Mouse (Mus musculus) central nervous system, embryonic 18 days (tissue): ENCODE results near the gene Spint2. TPM values are rescaled to one million over a fixed set of nuclear protein-coding genes. Genes with fewer than 3 reads are reported as not detected.

Experiments
- polyA plus RNA-seq: library from polyadenylated mRNA; depleted of rRNA; stranded (reverse); fragments of >200 nt; gene quantifications from 2 replicates; pipeline ENCODE4 v1.2.3, GENCODE M21; 2012; rRNA removed

Gene Spint2
- 57.9 and 58.2 TPM in 2 replicates for polyA plus RNA-seq

GRCm38 (mm10) chr7:29281201-29282073, at the start of gene Spint2:
Spint2 (minus strand) TSS chr7:29281912.

GRCm38 (mm10) chr7:29303738-29304462, 22.2 kb upstream of the Spint2 start, which contains the start of gene Dpf1:
Dpf1 (plus strand) TSS chr7:29303951.

GRCm38 (mm10) chr7:29288942-29289638, 7.4 kb upstream of the Spint2 start, which contains the start of gene Ppp1r14a:
Ppp1r14a (plus strand) TSS chr7:29289308.

GRCm38 (mm10) chr7:29248261-29248841, 33.4 kb downstream of the Spint2 start, which contains the start of gene 2200002D01Rik:
2200002D01Rik (minus strand) TSS chr7:29248466.

GRCm38 (mm10) chr7:29238019-29238967, 43.4 kb downstream of the Spint2 start, which contains the start of gene Yif1b:
Yif1b (plus strand) TSS chr7:29238329.

GRCm38 (mm10) chr7:29232247-29233013, 49.3 kb downstream of the Spint2 start, which contains the start of gene Kcnk6:
Kcnk6 (minus strand) TSS chr7:29232515.

GRCm38 (mm10) chr7:29213675-29214082, 68.0 kb downstream of the Spint2 start, which contains the start of gene Catsperg1:
Catsperg1 (minus strand) TSS chr7:29214035.

Other genes starting within 250 kb of the Spint2 start
- gene Ryr1, start 156.7 kb downstream of the Spint2 start, polyA plus RNA-seq: 12.3 and 12.4 TPM in 2 replicates
- 3.1 and 4.0 TPM in 2 replicates for gene Rasgrp4, start 147.1 kb downstream of the Spint2 start, polyA plus RNA-seq
- 27.0 and 27.4 TPM in 2 replicates for gene Fam98c, start 125.7 kb downstream of the Spint2 start, polyA plus RNA-seq
- gene Ggn, start 111.7 kb downstream of the Spint2 start, polyA plus RNA-seq: 0.41 and 0.43 TPM in 2 replicates
- gene Spred3, start 111.5 kb downstream of the Spint2 start, polyA plus RNA-seq: 26.7 and 27.6 TPM in 2 replicates
- 245 and 257 TPM in 2 replicates for gene Psmd8, start 101.2 kb downstream of the Spint2 start, polyA plus RNA-seq
- 12.7 and 13.0 TPM in 2 replicates for gene Catsperg1, start 67.9 kb downstream of the Spint2 start, polyA plus RNA-seq
- gene Kcnk6, start 49.4 kb downstream of the Spint2 start, polyA plus RNA-seq: 0.74 and 0.91 TPM in 2 replicates
- 66.8 and 73.6 TPM in 2 replicates for gene Yif1b, start 43.6 kb downstream of the Spint2 start, polyA plus RNA-seq
- 0.19 and 1.2 TPM in 2 replicates for gene 2200002D01Rik, start 33.4 kb downstream of the Spint2 start, polyA plus RNA-seq
- 3.5 and 4.5 TPM in 2 replicates for gene Ppp1r14a, start 7.4 kb upstream of the Spint2 start, polyA plus RNA-seq
- gene Dpf1, start 22.0 kb upstream of the Spint2 start, polyA plus RNA-seq: 116 and 152 TPM in 2 replicates
- 25.4 and 32.7 TPM in 2 replicates for gene Sipa1l3, start 236.7 kb upstream of the Spint2 start, polyA plus RNA-seq